Mouse (Mus musculus): Measurements from ENCODE around the gene Gm765. TPM values are rescaled to one million over a fixed set of nuclear protein-coding genes. Genes with fewer than 3 reads are reported as not detected.

Gm765 gene
- polyA plus RNA-seq, 1 experiment from 2014 or later: not detected

- Histone ChIP-seq H3K36me3 (no peaks in the 10 kb centered on the region), H3K9me3 (no peaks in the 10 kb centered on the region), H3K4me1 (no peaks in the 10 kb centered on the region), H3K4me3 (no peak overlapping the region), H3K27me3 (ENCODE audit: insufficient read depth, poor library complexity, severe bottlenecking) (no peaks in the 10 kb centered on the region), H3K27ac (no peak overlapping the region)
- DNase-seq (ENCODE audit: low spot score): no peak
- WGBS: 84% methylated on average over 2 of the region's 2 CpGs
Observed at GRCm38 (mm10) chr6:98198706-98199105, 143.8 kb downstream of the Gm765 start.

- no peak overlapping the region for H3K4me3 ChIP-seq
- H3K9me3 ChIP-seq: no peaks in the 10 kb centered on the region
- H3K36me3 ChIP-seq: no peaks in the 10 kb centered on the region
- 81% methylated on average over 8 of the region's 8 CpGs for WGBS
- no peak for DNase-seq (ENCODE audit: low spot score)
- no peaks in the 10 kb centered on the region for H3K4me1 ChIP-seq
- H3K27ac ChIP-seq: no peak overlapping the region
- no peaks in the 10 kb centered on the region for H3K27me3 ChIP-seq (ENCODE audit: insufficient read depth, poor library complexity, severe bottlenecking)
Observed at GRCm38 (mm10) chr6:98190745-98191442, 151.7 kb downstream of the Gm765 start.
